Mouse (Mus musculus) C2C12 (cell line): ENCODE measurements around the gene Wdr11.

Source experiments
- CEBPB ChIP-seq: IDR thresholded peaks from one replicate; pipeline ENCODE4 v1.6.1; 2011; ENCODE audit warnings: low read depth, mild to moderate bottlenecking, control low read depth, moderate library complexity
- CTCF ChIP-seq: IDR thresholded peaks from one replicate; pipeline ENCODE4 v1.5.1; 2011; ENCODE audit not compliant: control insufficient read depth, insufficient read depth, insufficient read length
- USF1 ChIP-seq: IDR thresholded peaks from one replicate; pipeline ENCODE4 v1.6.1; 2011; ENCODE audit warnings: low read depth, mild to moderate bottlenecking, control low read depth, moderate library complexity

DNA sequence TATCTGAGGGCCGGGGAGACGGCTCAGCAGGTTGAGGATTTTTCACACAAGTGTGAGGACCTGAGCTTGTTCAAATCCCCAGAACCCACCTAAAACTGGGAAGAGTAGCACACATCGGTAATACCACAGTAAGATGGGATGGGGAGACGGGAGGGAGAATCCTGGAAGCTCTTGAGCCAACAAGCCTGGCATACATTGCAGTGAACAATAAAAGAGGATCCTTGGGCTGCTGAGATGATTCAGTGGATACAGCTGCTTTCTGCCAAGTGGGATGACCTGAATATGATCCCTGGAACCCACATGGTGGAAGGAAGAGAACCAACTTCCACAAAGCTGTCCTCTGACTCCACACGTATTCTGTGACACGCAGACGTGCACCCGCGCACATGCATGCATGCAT is 68.9 kb downstream of the Wdr11 start:
- TF ChIP-seq CTCF (no peak), USF1 (no peak), CEBPB (no peak)
